Mouse (Mus musculus): ENCODE measurements at regions not wholly inside any gene's neighbourhood (a gene's known extent, or its start where the extent isn't known, plus 50 kb on each side); places are given as distances from the start of the nearest gene placed in this dataset.
A peak's percentile ranks its signal among the peaks of the same experiment; 100 is the strongest.

- H3K27me3 ChIP-seq (ENCODE audit: control insufficient read depth, insufficient read depth, low read length): no peaks in the 10 kb centered on the region
- H3K4me1 ChIP-seq (replicated peaks; ENCODE audit: control insufficient read depth, insufficient read depth): no peaks in the 10 kb centered on the region
- no peak for TF ChIP-seq EP300 (optimal IDR thresholded peaks at IDR 0.05)
- no peak for TF ChIP-seq CTCF (IDR thresholded peaks at IDR 0.05; ENCODE audit: low read depth)
- WGBS: 78% methylated on average over 2 of the region's 2 CpGs
- H3K9ac ChIP-seq (ENCODE audit: low read length): no peak overlapping the region
- ATAC-seq (ENCODE audit: low FRiP score, low TSS enrichment) (no peak), DNase-seq (ENCODE audit: low spot score) (no peak)
- H3K27ac ChIP-seq (replicated peaks): no peak overlapping the region
- H3K9me3 ChIP-seq (ENCODE audit: control insufficient read depth, low read length): no peaks in the 10 kb centered on the region
- H3K4me3 ChIP-seq (ENCODE audit: low read depth, low read length): no peak overlapping the region
- no peaks in the 10 kb centered on the region for H3K36me3 ChIP-seq (ENCODE audit: control insufficient read depth, insufficient read depth, low read length)
- no peak overlapping the region for H3K4me2 ChIP-seq (replicated peaks; ENCODE audit: low read depth)
Observed at GRCm38 (mm10) chr14:102361589-102361988, 620.8 kb downstream of the Kctd12 start.

- no peak overlapping the region for H3K9ac ChIP-seq (ENCODE audit: low read length)
- H3K27ac ChIP-seq (replicated peaks): no peak overlapping the region
- H3K36me3 ChIP-seq (ENCODE audit: control insufficient read depth, insufficient read depth, low read length): no peaks in the 10 kb centered on the region
- no peaks in the 10 kb centered on the region for H3K4me1 ChIP-seq (replicated peaks; ENCODE audit: control insufficient read depth, insufficient read depth)
- ATAC-seq (ENCODE audit: low FRiP score, low TSS enrichment) (no peak), DNase-seq (ENCODE audit: low spot score) (no peak)
- H3K4me3 ChIP-seq (ENCODE audit: low read depth, low read length): no peak overlapping the region
- TF ChIP-seq EP300 (optimal IDR thresholded peaks at IDR 0.05) (no peak), CTCF (IDR thresholded peaks at IDR 0.05; ENCODE audit: low read depth) (peak; percentile 28)
- no peak overlapping the region for H3K4me2 ChIP-seq (replicated peaks; ENCODE audit: low read depth)
- H3K27me3 ChIP-seq (ENCODE audit: control insufficient read depth, insufficient read depth, low read length): no peaks in the 10 kb centered on the region
- no peaks in the 10 kb centered on the region for H3K9me3 ChIP-seq (ENCODE audit: control insufficient read depth, low read length)
Observed at GRCm38 (mm10) chr14:102329409-102329808, 599.7 kb downstream of the Lmo7 start.

DNA sequence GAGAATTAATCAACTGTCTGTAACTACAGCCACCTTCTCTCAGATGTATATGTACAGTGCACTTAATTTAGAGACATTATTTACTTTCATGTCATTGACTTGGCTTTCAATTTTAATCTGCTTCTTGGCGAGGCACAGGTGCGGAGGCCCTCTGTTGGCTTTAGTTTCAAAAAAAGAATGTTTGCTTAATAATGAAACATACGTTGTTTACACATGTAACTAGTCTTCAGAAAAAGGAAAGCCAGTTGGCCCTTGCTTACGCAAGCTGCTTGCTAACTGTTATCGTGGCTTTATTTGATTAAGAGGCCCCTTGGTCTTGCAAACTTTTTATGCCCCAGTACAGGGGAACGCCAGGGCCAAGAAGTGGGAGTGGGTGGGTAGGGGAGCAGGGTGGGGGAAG lies 576.6 kb downstream of the Lmo7 start:
- ATAC-seq (ENCODE audit: low FRiP score, low TSS enrichment) (peak; percentile 97), DNase-seq (ENCODE audit: low spot score) (peak; percentile 53)
- no peak overlapping the region for H3K4me2 ChIP-seq (replicated peaks; ENCODE audit: low read depth)
- TF ChIP-seq EP300 (optimal IDR thresholded peaks at IDR 0.05) (no peak), CTCF (IDR thresholded peaks at IDR 0.05; ENCODE audit: low read depth) (peak; percentile 21)
- H3K9me3 ChIP-seq (ENCODE audit: control insufficient read depth, low read length): no peaks in the 10 kb centered on the region
- 36% methylated on average over 6 of the region's 6 CpGs for WGBS
- no peaks in the 10 kb centered on the region for H3K27me3 ChIP-seq (ENCODE audit: control insufficient read depth, insufficient read depth, low read length)
- no peaks in the 10 kb centered on the region for H3K36me3 ChIP-seq (ENCODE audit: control insufficient read depth, insufficient read depth, low read length)
- no peak overlapping the region for H3K27ac ChIP-seq (replicated peaks)
- no peak overlapping the region for H3K4me3 ChIP-seq (ENCODE audit: low read depth, low read length)
- no peak overlapping the region for H3K9ac ChIP-seq (ENCODE audit: low read length)
- H3K4me1 ChIP-seq (replicated peaks; ENCODE audit: control insufficient read depth, insufficient read depth): no peaks in the 10 kb centered on the region

DNA sequence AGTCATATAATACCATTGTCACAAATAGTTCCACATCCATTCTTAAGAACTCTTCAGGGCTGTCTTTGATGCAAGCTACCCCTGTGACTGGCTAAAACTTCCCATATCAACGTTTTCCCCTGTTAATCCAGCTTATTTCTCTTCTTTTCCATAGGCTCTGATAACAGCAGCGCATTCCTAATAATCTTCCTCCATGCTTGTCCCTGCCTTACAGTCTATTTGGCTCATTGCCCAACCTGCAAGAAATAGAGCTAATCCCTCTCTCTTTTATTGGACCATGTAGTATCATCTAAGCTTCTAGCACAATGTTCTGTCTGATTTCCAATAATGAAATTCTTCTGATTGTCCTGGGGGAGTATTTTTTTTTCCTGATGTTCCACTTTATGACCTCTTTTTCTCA lies 573.1 kb downstream of the Lmo7 start:
- no peak overlapping the region for H3K9ac ChIP-seq (ENCODE audit: low read length)
- H3K27ac ChIP-seq (replicated peaks): no peak overlapping the region
- TF ChIP-seq EP300 (optimal IDR thresholded peaks at IDR 0.05) (no peak), CTCF (IDR thresholded peaks at IDR 0.05; ENCODE audit: low read depth) (no peak)
- WGBS: 64% methylated on average over 2 of the region's 2 CpGs
- no peaks in the 10 kb centered on the region for H3K36me3 ChIP-seq (ENCODE audit: control insufficient read depth, insufficient read depth, low read length)
- H3K4me3 ChIP-seq (ENCODE audit: low read depth, low read length): no peak overlapping the region
- DNase-seq (ENCODE audit: low spot score) (no peak), ATAC-seq (ENCODE audit: low FRiP score, low TSS enrichment) (no peak)
- H3K9me3 ChIP-seq (ENCODE audit: control insufficient read depth, low read length): no peaks in the 10 kb centered on the region
- no peaks in the 10 kb centered on the region for H3K4me1 ChIP-seq (replicated peaks; ENCODE audit: control insufficient read depth, insufficient read depth)
- no peak overlapping the region for H3K4me2 ChIP-seq (replicated peaks; ENCODE audit: low read depth)
- no peaks in the 10 kb centered on the region for H3K27me3 ChIP-seq (ENCODE audit: control insufficient read depth, insufficient read depth, low read length)

DNA sequence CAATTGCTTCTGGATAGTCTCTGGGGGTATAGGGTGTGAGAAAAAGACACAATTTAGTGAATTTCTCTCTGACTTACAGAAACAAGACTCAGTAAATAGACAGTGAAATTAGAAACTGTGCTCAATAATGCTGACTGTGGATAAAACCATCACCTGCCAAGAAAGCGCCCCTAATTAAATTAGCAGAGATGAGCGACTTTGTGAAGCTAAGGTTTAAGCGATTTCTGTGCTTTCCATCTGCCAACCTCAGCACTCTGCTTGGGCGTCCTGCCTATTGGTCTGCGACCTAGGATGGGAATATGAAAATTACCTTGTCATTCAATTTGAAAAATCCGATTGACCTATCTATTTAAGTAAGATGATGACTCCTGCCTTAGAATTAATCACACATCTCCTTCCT lies 570.5 kb downstream of the Lmo7 start:
- H3K4me2 ChIP-seq (replicated peaks; ENCODE audit: low read depth): no peak overlapping the region
- TF ChIP-seq EP300 (optimal IDR thresholded peaks at IDR 0.05) (no peak), CTCF (IDR thresholded peaks at IDR 0.05; ENCODE audit: low read depth) (no peak)
- ATAC-seq (ENCODE audit: low FRiP score, low TSS enrichment): no peak
- no peaks in the 10 kb centered on the region for H3K9me3 ChIP-seq (ENCODE audit: control insufficient read depth, low read length)
- DNase-seq (ENCODE audit: low spot score): no peak
- H3K27me3 ChIP-seq (ENCODE audit: control insufficient read depth, insufficient read depth, low read length): no peaks in the 10 kb centered on the region
- no peaks in the 10 kb centered on the region for H3K4me1 ChIP-seq (replicated peaks; ENCODE audit: control insufficient read depth, insufficient read depth)
- whole genome bisulfite sequencing: 89% methylated on average over 6 of the region's 6 CpGs
- no peak overlapping the region for H3K4me3 ChIP-seq (ENCODE audit: low read depth, low read length)
- no peaks in the 10 kb centered on the region for H3K36me3 ChIP-seq (ENCODE audit: control insufficient read depth, insufficient read depth, low read length)
- no peak overlapping the region for H3K9ac ChIP-seq (ENCODE audit: low read length)
- H3K27ac ChIP-seq (replicated peaks): no peak overlapping the region

GRCm38 (mm10) chr14:102291361-102291760 lies 561.6 kb downstream of the Lmo7 start:
- ATAC-seq (ENCODE audit: low FRiP score, low TSS enrichment) (no peak), DNase-seq (ENCODE audit: low spot score) (no peak)
- Histone ChIP-seq H3K27ac (replicated peaks) (no peak overlapping the region), H3K36me3 (ENCODE audit: control insufficient read depth, insufficient read depth, low read length) (no peaks in the 10 kb centered on the region), H3K4me3 (ENCODE audit: low read depth, low read length) (no peak overlapping the region), H3K27me3 (ENCODE audit: control insufficient read depth, insufficient read depth, low read length) (no peaks in the 10 kb centered on the region), H3K9ac (ENCODE audit: low read length) (no peak overlapping the region), H3K4me2 (replicated peaks; ENCODE audit: low read depth) (no peak overlapping the region), H3K4me1 (replicated peaks; ENCODE audit: control insufficient read depth, insufficient read depth) (no peaks in the 10 kb centered on the region), H3K9me3 (ENCODE audit: control insufficient read depth, low read length) (no peaks in the 10 kb centered on the region)
- no peak for TF ChIP-seq EP300 (optimal IDR thresholded peaks at IDR 0.05)
- no peak for TF ChIP-seq CTCF (IDR thresholded peaks at IDR 0.05; ENCODE audit: low read depth)
- WGBS: 80% methylated on average over 1 of the region's 1 CpGs

Data from stomach, postnatal 0 days (tissue).